Mouse (Mus musculus): Measurements from ENCODE around the gene Avil.
"Not testable (repeated sequence)": the region's sequence is repeated elsewhere in the genome, so short reads cannot be mapped to it uniquely, and the experiment has no call there.

The Avil gene

DNA sequence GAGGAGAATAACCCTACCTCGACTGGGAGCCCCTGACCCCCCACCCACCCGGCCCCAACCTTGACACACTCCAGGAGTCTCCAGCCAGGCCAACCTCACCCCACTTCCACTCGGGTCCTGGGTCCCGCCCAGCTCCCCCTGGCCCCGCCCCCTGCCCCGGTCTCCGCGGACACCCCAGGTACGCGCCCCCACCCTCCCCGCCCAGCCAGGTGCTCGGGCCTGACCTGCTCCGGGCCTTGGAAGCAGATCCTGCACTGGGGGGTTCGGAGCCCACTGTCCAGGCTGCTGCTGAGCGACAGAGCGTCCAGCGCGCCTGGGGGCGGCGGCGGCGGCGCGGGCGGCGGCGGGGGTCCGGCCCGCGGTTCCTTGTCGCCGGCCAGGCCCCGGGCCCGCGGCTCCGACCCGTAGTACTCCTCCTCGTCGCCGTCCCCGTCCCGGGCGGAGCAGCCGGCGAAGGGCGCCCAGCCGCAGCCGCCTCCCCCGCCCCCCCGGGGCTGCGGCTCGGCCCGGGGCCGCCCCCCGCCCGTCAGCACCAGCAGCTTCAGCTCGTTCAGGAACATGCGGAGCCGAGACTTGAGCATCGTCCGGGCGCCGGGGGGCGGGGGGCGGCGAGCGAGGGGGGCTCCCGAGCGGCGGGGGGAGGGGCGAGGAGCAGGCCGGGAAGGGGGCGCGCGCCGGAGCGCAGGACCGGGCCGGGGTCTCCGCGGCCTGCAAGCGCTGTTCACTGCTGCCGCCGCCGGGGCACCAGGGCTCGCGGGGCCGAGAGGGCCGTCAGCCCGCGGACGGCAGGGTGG is 58.9 kb downstream of the Avil start:
- DNase-seq (ENCODE audit: low spot score in 2 of 2) = no peak

GRCm38 (mm10) chr10:127059968-127060916 is 59.7 kb downstream of the Avil start, which contains the start of gene March9:
Gene March9 (minus strand): TSS chr10:127060184.
- peak in 1 of 2 experiments; percentile 72 for DNase-seq (ENCODE audit: low spot score in 2 of 2)

GRCm38 (mm10) chr10:127061085-127061484 is 60.6 kb downstream of the Avil start:
- no peak for DNase-seq (ENCODE audit: low spot score in 2 of 2)

- DNase-seq (ENCODE audit: low spot score in 2 of 2) = no peak
These were observed 61.0 kb downstream of the Avil start for GRCm38 (mm10) chr10:127061513-127061912.

GRCm38 (mm10) chr10:127062101-127062500 is 61.6 kb downstream of the Avil start:
- not testable (repeated sequence) for DNase-seq (ENCODE audit: low spot score in 2 of 2)

- no peak for DNase-seq (ENCODE audit: low spot score in 2 of 2)
These were observed 62.0 kb downstream of the Avil start for GRCm38 (mm10) chr10:127062503-127062902.

DNA sequence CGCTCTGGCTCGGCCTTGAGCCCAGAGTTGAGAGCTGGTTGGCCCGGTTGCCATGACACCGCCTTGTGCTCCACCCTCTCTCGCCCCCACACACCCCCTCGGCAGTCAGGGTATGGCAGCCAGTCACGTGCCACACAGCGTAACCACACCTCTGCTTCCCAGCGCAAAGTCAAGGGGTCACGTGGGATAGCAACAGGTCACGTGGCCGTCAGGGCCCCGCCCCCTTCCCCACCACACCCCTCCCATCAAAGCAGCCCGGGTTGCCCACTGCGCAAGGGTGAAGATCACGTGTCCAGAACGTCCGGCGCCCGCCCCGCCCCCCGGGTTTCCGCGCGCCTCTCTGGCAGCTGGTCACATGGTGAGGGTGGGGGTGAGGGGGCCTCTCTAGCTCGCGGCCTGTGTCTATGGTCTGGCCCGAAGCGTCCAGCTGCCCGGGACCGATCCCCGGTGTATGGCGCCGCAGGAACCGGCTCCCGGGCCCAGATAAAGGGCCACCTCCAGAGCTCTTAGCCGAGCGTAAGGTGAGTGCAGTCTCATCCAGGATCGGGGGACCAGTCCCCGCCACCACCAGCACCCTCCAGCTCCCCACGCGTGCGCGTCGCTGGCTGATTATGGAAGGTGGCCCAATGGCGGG is 62.8 kb downstream of the Avil start, which contains the start of gene Cdk4:
Gene Cdk4 (plus strand): TSS at position 296 of the 634 bp plus-strand sequence.
- peak; percentile 99 for DNase-seq (ENCODE audit: low spot score in 2 of 2)

GRCm38 (mm10) chr10:127063913-127064870 is 63.7 kb downstream of the Avil start:
- DNase-seq (ENCODE audit: low spot score in 2 of 2) = no peak

DNA sequence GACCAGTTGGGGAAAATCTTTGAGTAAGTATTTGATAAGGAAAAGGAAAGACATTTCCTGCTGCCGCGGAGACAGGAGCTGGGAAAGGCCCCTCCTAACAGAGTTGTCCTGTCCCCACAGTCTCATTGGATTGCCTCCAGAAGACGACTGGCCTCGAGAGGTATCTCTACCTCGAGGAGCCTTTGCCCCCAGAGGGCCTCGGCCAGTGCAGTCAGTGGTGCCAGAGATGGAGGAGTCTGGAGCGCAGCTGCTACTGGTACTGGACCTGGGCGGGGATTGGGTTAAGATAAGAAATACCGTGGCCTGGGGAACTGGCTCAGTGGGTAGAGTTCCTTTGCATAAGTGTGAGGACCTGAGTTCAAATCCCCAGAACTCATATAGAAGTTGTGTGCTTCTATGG is 65.5 kb downstream of the Avil start:
- DNase-seq (ENCODE audit: low spot score in 2 of 2) = no peak

- DNase-seq (ENCODE audit: low spot score in 2 of 2) = no peak
These were observed 66.1 kb downstream of the Avil start for GRCm38 (mm10) chr10:127066519-127067018.

- no peak for DNase-seq (ENCODE audit: low spot score in 2 of 2)
These were observed 68.0 kb downstream of the Avil start for GRCm38 (mm10) chr10:127068360-127069038.

DNA sequence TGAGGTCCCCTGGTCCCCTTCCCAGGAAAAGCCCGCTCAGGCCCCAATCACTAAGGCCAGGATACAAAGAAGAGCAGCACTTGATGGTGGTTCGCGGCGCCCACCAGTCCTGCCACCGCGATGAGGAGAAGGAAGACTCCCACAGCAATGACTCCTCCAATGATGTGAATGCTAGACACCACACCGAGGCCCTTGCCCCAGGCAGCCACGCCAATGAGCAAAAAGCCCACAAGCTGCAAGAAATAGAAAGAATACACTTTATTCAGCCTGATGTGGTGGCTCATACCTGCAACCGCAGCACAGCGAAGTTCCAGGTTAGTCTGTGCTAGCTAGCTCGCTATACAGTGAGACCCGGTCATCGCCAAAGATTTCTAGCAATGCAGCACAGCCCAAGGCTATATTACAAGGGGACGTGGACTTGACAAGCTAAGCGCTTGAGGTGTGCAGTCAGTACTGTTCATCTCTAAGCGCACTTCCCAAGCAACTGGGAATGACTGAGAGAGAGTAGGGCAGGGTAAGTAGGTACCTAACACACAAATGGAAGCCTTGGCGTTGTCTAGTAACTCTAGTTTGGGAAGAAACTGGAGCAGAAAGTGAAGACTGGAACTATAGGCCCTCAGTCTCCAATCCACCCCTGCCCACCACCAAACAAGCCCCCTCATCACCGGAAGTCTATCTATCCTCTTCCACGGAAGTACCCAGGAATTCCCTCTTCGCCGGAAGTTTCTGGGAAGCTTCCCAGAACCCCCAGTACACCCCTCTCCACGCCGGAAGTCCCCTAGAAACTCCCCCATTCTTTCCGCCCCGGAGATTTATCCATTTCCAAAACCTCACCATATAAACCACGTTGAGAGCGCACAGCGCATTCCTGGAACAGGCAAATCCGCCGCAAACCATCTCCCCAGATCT is 69.0 kb downstream of the Avil start:
- peak in 1 of 2 experiments; percentile 55 for DNase-seq (ENCODE audit: low spot score in 2 of 2)

Measured in cerebellum, postnatal 4 days (tissue).